Mouse (Mus musculus): ENCODE data around the gene Pola2. TPM values are rescaled to one million over a fixed set of nuclear protein-coding genes. Genes with fewer than 3 reads are reported as not detected.

Gene Pola2
- polyA plus RNA-seq (2016; fragmentation: Nextera tagmentation; extraction: Ambion mirVana) = 91.5 and 91.9 TPM in 2 replicates

- peak within 1 kb of the TSS; percentile 78 for H3K27ac ChIP-seq
Measured at GRCm38 (mm10) chr19:5963883-5964562, at the start of gene Pola2. Gene Pola2 (minus strand): TSS chr19:5964202.

DNA sequence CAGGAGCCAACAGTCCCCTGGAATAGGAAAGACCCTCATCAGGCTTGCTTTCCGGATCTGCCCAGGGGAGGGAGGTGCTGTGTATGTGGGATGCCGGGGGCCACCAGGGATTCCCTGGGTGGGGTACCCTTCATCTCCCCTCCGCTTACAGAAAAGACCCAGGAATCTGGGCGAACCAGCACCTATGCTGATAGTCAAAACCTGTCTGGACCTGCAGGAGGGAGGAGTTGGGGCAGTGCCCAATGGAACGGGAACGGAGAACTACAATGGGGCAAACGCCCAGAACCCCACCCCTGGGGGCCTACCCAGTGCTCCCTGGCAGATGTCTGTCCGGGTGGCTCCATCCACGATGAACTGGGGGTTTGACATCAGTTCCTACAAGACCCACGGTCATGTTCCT is 49.7 kb upstream of the Pola2 start:
- Histone ChIP-seq H3K4me3 (replicated peaks) (no peak overlapping the region), H3K4me1 (replicated peaks) (peaks cover 6% of the 10 kb centered on the region), H3K36me3 (no peaks in the 10 kb centered on the region), H3K4me2 (no peak overlapping the region), H3K9me3 (no peaks in the 10 kb centered on the region), H3K27me3 (peaks cover 34% of the 10 kb centered on the region), H3K27ac (no peak overlapping the region), H3K9ac (replicated peaks) (0 out of 2 replicates have a peak overlapping the region, but pooled peaks have one; percentile 6)
- no peak for ATAC-seq (ENCODE audit: insufficient number of reproducible peaks, insufficient read depth, low FRiP score, low TSS enrichment, low read depth)
- WGBS = 90% methylated on average over 10 of the region's 10 CpGs

More at GRCm38 (mm10) chr19:5963883-5964562, at the start of gene Pola2:
- peak; percentile 67 for ATAC-seq (ENCODE audit: insufficient number of reproducible peaks, insufficient read depth, low FRiP score, low TSS enrichment, low read depth)
- Histone ChIP-seq H3K9ac (replicated peaks) (peak within 1 kb of the TSS; percentile 88), H3K4me1 (replicated peaks) (peaks cover 32% of the 10 kb centered on the region), H3K4me2 (peak within 1 kb of the TSS; percentile 81), H3K36me3 (peaks cover 26% of the 10 kb centered on the region), H3K9me3 (no peaks in the 10 kb centered on the region), H3K4me3 (replicated peaks) (peak within 1 kb of the TSS; percentile 74), H3K27me3 (no peaks in the 10 kb centered on the region)
- WGBS = under 1% methylated on average over 50 of the region's 50 CpGs

- peaks cover 3% of the 10 kb centered on the region; the same call in 1 of the 2 replicates for H3K27me3 ChIP-seq
- WGBS = 73% methylated on average over 8 of the region's 8 CpGs
- no peak overlapping the region for H3K27ac ChIP-seq
- H3K9ac ChIP-seq (replicated peaks) = no peak overlapping the region
- no peaks in the 10 kb centered on the region for H3K9me3 ChIP-seq
- H3K36me3 ChIP-seq = no peaks in the 10 kb centered on the region
- peaks cover 10% of the 10 kb centered on the region for H3K4me1 ChIP-seq (replicated peaks)
- H3K4me3 ChIP-seq (replicated peaks) = no peak overlapping the region
- no peak for ATAC-seq (ENCODE audit: insufficient number of reproducible peaks, insufficient read depth, low FRiP score, low TSS enrichment, low read depth)
- H3K4me2 ChIP-seq = no peak overlapping the region
Measured at GRCm38 (mm10) chr19:6009137-6009536, 45.1 kb upstream of the Pola2 start.

GRCm38 (mm10) chr19:6007013-6007412 is 43.0 kb upstream of the Pola2 start:
- Histone ChIP-seq H3K9ac (replicated peaks) (no peak overlapping the region), H3K27ac (no peak overlapping the region)

DNA sequence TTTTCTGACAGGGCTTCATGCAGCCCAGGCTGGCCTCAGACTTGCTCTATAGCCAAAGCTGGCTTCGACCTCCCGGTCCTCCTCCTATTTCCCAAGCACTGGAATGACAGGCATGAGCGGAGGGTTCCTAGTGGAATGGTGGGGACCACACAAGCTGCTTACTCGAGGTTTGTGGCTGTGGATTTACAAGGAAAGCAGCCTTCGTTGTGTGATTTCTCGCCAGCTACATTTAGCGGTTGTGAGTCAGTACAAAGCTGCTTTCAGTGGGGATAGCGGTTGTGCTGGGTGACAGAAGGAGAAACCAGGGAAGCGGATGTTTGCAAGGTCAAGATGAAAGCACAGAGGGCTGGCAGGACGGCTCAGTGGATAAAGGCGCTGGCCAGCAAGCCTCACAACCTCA is 41.5 kb upstream of the Pola2 start:
- no peak for ATAC-seq (ENCODE audit: insufficient number of reproducible peaks, insufficient read depth, low FRiP score, low TSS enrichment, low read depth)
- no peaks in the 10 kb centered on the region for H3K9me3 ChIP-seq
- H3K27me3 ChIP-seq = no peaks in the 10 kb centered on the region
- 66% methylated on average over 11 of the region's 11 CpGs for WGBS
- H3K27ac ChIP-seq = no peak overlapping the region
- H3K9ac ChIP-seq (replicated peaks) = no peak overlapping the region
- peaks cover 10% of the 10 kb centered on the region for H3K4me1 ChIP-seq (replicated peaks)
- H3K4me3 ChIP-seq (replicated peaks) = no peak overlapping the region
- no peaks in the 10 kb centered on the region for H3K36me3 ChIP-seq
- no peak overlapping the region for H3K4me2 ChIP-seq

More at GRCm38 (mm10) chr19:6007013-6007412, 43.0 kb upstream of the Pola2 start:
- peaks cover 10% of the 10 kb centered on the region for H3K4me1 ChIP-seq (replicated peaks)
- WGBS = 31% methylated on average over 13 of the region's 13 CpGs
- no peak overlapping the region for H3K4me3 ChIP-seq (replicated peaks)
- no peaks in the 10 kb centered on the region for H3K9me3 ChIP-seq
- no peak overlapping the region for H3K4me2 ChIP-seq
- no peaks in the 10 kb centered on the region for H3K27me3 ChIP-seq
- H3K36me3 ChIP-seq = no peaks in the 10 kb centered on the region
- ATAC-seq (ENCODE audit: insufficient number of reproducible peaks, insufficient read depth, low FRiP score, low TSS enrichment, low read depth) = no peak

DNA sequence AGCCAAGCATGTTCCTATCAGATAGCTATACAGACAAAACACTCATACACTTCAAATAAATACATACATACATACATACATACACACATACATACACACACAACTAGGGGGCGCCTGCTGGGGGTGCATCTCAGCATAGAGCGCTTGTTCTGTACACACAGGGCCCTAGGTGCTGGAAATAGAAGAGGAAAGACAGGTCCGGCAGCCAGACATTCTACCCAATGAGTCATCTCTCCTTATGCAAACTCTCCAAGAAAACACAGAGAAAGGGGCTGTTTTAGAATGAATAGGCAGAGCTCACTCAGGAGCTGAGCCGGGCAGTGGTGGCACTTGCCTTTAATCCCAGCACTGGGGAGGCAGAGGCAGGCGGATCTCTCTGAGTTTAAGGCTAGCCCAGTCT is 36.0 kb upstream of the Pola2 start:
- Histone ChIP-seq H3K4me3 (replicated peaks) (no peak overlapping the region), H3K4me2 (no peak overlapping the region), H3K36me3 (no peaks in the 10 kb centered on the region), H3K4me1 (replicated peaks) (no peaks in the 10 kb centered on the region), H3K9me3 (peaks cover 3% of the 10 kb centered on the region; the same call in 1 of the 2 replicates), H3K27ac (no peak overlapping the region), H3K27me3 (no peaks in the 10 kb centered on the region), H3K9ac (replicated peaks) (no peak overlapping the region)
- ATAC-seq (ENCODE audit: insufficient number of reproducible peaks, insufficient read depth, low FRiP score, low TSS enrichment, low read depth) = no peak
- 83% methylated on average over 5 of the region's 5 CpGs for WGBS

GRCm38 (mm10) chr19:5998180-5998579 is 34.2 kb upstream of the Pola2 start:
- Histone ChIP-seq H3K4me1 (replicated peaks) (no peaks in the 10 kb centered on the region), H3K27ac (no peak overlapping the region), H3K4me3 (replicated peaks) (no peak overlapping the region), H3K36me3 (no peaks in the 10 kb centered on the region), H3K4me2 (no peak overlapping the region), H3K9me3 (peaks cover 3% of the 10 kb centered on the region; the same call in 1 of the 2 replicates), H3K9ac (replicated peaks) (no peak overlapping the region), H3K27me3 (no peaks in the 10 kb centered on the region)
- no peak for ATAC-seq (ENCODE audit: insufficient number of reproducible peaks, insufficient read depth, low FRiP score, low TSS enrichment, low read depth)
- 76% methylated on average over 3 of the region's 3 CpGs for WGBS

- H3K4me2 ChIP-seq = no peak overlapping the region
- H3K36me3 ChIP-seq = no peaks in the 10 kb centered on the region
- 0 out of 2 replicates have a peak, but pooled peaks cover under 1% of the 10 kb centered on the region for H3K4me1 ChIP-seq (replicated peaks)
- no peak overlapping the region for H3K27ac ChIP-seq
- H3K4me3 ChIP-seq (replicated peaks) = no peak overlapping the region
- H3K27me3 ChIP-seq = no peaks in the 10 kb centered on the region
- WGBS = 84% methylated on average over 14 of the region's 14 CpGs
- no peak overlapping the region for H3K9ac ChIP-seq (replicated peaks)
- no peak for ATAC-seq (ENCODE audit: insufficient number of reproducible peaks, insufficient read depth, low FRiP score, low TSS enrichment, low read depth)
- peaks cover 3% of the 10 kb centered on the region; the same call in 1 of the 2 replicates for H3K9me3 ChIP-seq
Measured at GRCm38 (mm10) chr19:5994711-5995110, 30.7 kb upstream of the Pola2 start.

DNA sequence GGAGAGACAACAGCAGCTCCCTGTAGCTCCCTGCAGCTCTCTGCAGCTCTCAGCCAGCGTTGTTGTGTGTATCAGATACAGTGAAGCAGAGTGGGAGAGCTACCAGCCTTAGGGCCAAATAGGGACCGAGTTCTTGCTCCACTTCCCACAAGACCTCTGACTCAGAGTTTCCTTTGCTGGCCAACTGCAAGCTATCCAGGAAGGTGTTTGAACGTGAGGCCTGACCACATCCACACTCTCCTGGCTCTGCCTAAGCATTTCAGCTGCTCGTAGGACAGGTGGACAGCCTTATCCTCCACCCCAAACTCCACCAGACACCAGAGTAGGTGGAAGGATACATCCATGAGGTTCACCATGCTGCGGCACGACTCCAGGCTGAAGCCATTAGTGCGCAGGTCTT is 28.0 kb upstream of the Pola2 start:
- H3K9ac ChIP-seq (replicated peaks) = no peak overlapping the region
- H3K4me3 ChIP-seq (replicated peaks) = no peak overlapping the region
- no peak overlapping the region for H3K27ac ChIP-seq
- no peaks in the 10 kb centered on the region for H3K9me3 ChIP-seq
- no peaks in the 10 kb centered on the region for H3K36me3 ChIP-seq
- H3K4me1 ChIP-seq (replicated peaks) = peaks cover 12% of the 10 kb centered on the region
- no peak overlapping the region for H3K4me2 ChIP-seq
- no peak for ATAC-seq (ENCODE audit: insufficient number of reproducible peaks, insufficient read depth, low FRiP score, low TSS enrichment, low read depth)
- WGBS = 87% methylated on average over 7 of the region's 7 CpGs
- no peaks in the 10 kb centered on the region for H3K27me3 ChIP-seq

GRCm38 (mm10) chr19:5991467-5991866 is 27.5 kb upstream of the Pola2 start:
- H3K4me3 ChIP-seq (replicated peaks) = no peak overlapping the region
- H3K4me1 ChIP-seq (replicated peaks) = peaks cover 12% of the 10 kb centered on the region
- no peaks in the 10 kb centered on the region for H3K36me3 ChIP-seq
- WGBS = 85% methylated on average over 7 of the region's 7 CpGs
- H3K27me3 ChIP-seq = no peaks in the 10 kb centered on the region
- H3K27ac ChIP-seq = no peak overlapping the region
- no peak for ATAC-seq (ENCODE audit: insufficient number of reproducible peaks, insufficient read depth, low FRiP score, low TSS enrichment, low read depth)
- H3K9ac ChIP-seq (replicated peaks) = no peak overlapping the region
- H3K4me2 ChIP-seq = no peak overlapping the region
- no peaks in the 10 kb centered on the region for H3K9me3 ChIP-seq

DNA sequence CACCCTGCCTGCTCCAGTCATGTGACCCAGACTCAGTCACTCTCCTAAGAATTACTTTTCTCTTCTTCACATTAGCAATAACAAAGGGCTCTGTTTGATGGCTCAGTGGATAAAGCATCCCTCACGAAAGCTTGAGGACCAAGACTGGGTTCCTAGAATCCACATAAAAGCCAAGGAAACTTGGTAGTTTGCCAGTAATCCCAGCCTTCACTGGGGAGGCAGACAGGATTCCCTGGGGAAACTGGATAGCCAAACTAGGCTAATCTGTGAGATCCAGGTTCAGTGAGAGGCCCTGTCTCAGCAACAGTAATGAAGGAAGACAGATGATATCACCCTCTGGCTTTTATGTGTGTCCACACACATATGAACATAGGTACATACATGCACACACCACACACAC is 26.9 kb upstream of the Pola2 start:
- Histone ChIP-seq H3K4me3 (replicated peaks) (no peak overlapping the region), H3K27me3 (no peaks in the 10 kb centered on the region), H3K36me3 (no peaks in the 10 kb centered on the region), H3K9me3 (no peaks in the 10 kb centered on the region), H3K4me2 (no peak overlapping the region), H3K27ac (no peak overlapping the region), H3K9ac (replicated peaks) (no peak overlapping the region), H3K4me1 (replicated peaks) (peaks cover 16% of the 10 kb centered on the region)
- WGBS = 79% methylated on average over 1 of the region's 1 CpGs
- ATAC-seq (ENCODE audit: insufficient number of reproducible peaks, insufficient read depth, low FRiP score, low TSS enrichment, low read depth) = no peak

GRCm38 (mm10) chr19:5990033-5990432 is 26.0 kb upstream of the Pola2 start:
- H3K27me3 ChIP-seq = no peaks in the 10 kb centered on the region
- no peak overlapping the region for H3K9ac ChIP-seq (replicated peaks)
- no peaks in the 10 kb centered on the region for H3K36me3 ChIP-seq
- WGBS = 86% methylated on average over 12 of the region's 12 CpGs
- ATAC-seq (ENCODE audit: insufficient number of reproducible peaks, insufficient read depth, low FRiP score, low TSS enrichment, low read depth) = no peak
- H3K4me1 ChIP-seq (replicated peaks) = peaks cover 17% of the 10 kb centered on the region
- 0 out of 2 replicates have a peak overlapping the region, but pooled peaks have one; percentile 17 for H3K27ac ChIP-seq
- H3K4me3 ChIP-seq (replicated peaks) = no peak overlapping the region
- no peaks in the 10 kb centered on the region for H3K9me3 ChIP-seq
- H3K4me2 ChIP-seq = no peak overlapping the region

All from limb, embryonic 12.5 days (tissue).